In the genomic region with DNA sequence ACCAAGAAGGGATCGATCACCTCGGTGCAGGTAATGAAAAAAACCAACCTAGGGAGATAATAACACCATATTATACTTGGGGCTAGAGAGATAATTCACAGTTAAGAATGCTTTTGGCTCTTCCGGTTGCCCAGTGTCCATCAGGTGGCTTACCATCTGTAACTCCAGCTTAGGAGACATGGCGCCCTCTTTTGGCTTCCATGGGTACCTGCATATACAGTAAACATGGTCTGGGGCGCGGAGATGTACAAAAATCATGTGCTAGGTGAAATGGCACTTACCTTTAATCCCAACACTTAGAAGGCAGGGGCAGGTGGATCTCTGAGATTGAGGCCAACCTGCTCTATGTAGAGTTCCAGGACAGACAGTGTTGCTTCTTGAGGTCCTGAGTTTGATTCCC, we compare ENCODE assay signal across 8 mouse cellular contexts. TPM values are rescaled to one million over a fixed set of nuclear protein-coding genes. Genes with fewer than 3 reads are reported as not detected.
DNase-seq lines count a peak whose midpoint lies in the region; ATAC-seq and TF ChIP-seq lines count a peak whose summit lies in the region.

No protein-coding gene starts in this region.

- H3K4me1 ChIP-seq in brown adipose tissue, adult 24 weeks (ENCODE audit: control insufficient read depth, insufficient read depth, insufficient read length, low read length) = 0 out of 2 replicates have a peak, but pooled peaks cover 3% of the 10 kb centered on the region
- H3K4me1 ChIP-seq in liver, adult 2 months (ENCODE audit: control insufficient read depth, insufficient read depth, low read length) = peaks cover 26% of the 10 kb centered on the region

- 62% methylated on average over 6 of the region's 6 CpGs for WGBS in liver, adult 2 months

- no peak for ATAC-seq in erythroid progenitor cell, adult 5-6 weeks (replicated peaks; ENCODE audit: low FRiP score, poor library complexity, severe bottlenecking)

- peak; percentile 52 for TF ChIP-seq CTCF in left cerebral cortex, adult 2 months (IDR thresholded peaks at IDR 0.05)
- peak; percentile 32; the same call in 1 of the 2 replicates for TF ChIP-seq CTCF in liver, adult 2 months (IDR thresholded peaks at IDR 0.05; ENCODE audit: low read depth, low read length)

- no peak overlapping the region for H3K27ac ChIP-seq in left cerebral cortex, adult 2 months
- H3K27ac ChIP-seq in brown adipose tissue, adult 24 weeks (replicated peaks; ENCODE audit: low read depth, low read length) = no peak overlapping the region
- H3K27ac ChIP-seq in liver, adult 2 months (replicated peaks; ENCODE audit: insufficient read depth, low read depth, low read length) = no peak overlapping the region

- H3K27me3 ChIP-seq in liver, adult 2 months (ENCODE audit: control insufficient read depth, insufficient read depth, low read length) = no peaks in the 10 kb centered on the region

- peaks cover 52% of the 10 kb centered on the region for H3K36me3 ChIP-seq in liver, adult 2 months (ENCODE audit: control insufficient read depth, insufficient read depth, low read length)

- no peak overlapping the region for H3K9ac ChIP-seq in liver, adult 2 months (ENCODE audit: low read depth, low read length)

- peak; percentile 14 to 34 for DNase-seq in adrenal gland, postnatal 36 days
- DNase-seq in adrenal gland, adult 8-10 months = no peak
- no peak for DNase-seq in left cerebral cortex, adult 2 months (ENCODE audit: extremely low spot score in 1 of 2, low spot score in 2 of 2)
- no peak for DNase-seq in left cerebral cortex, postnatal 10 days (ENCODE audit: extremely low spot score in 1 of 2, low spot score in 2 of 2)
- no peak for DNase-seq in liver, adult 2 months (ENCODE audit: extremely low read depth, low read depth, low spot score)
- DNase-seq in left cerebral cortex, postnatal 25 days (ENCODE audit: low spot score in 2 of 2) = no peak

- H3K79me2 ChIP-seq in liver, adult 2 months (ENCODE audit: control insufficient read depth, insufficient read depth, low read length) = peaks cover 15% of the 10 kb centered on the region

- no peak overlapping the region for H3K4me3 ChIP-seq in left cerebral cortex, adult 2 months
- H3K4me3 ChIP-seq in brown adipose tissue, adult 24 weeks (ENCODE audit: insufficient read depth, low read depth, low read length) = peak overlapping the region; percentile 16; the same call in 1 of the 2 replicates
- no peak overlapping the region for H3K4me3 ChIP-seq in liver, adult 2 months (ENCODE audit: insufficient read depth, low read depth, low read length)

- intact Hi-C loops in left cerebral cortex, adult 2 months (cut with DNase I) = no loop called here
- intact Hi-C loops in left cerebral cortex, postnatal 10 days (cut with DNase I) = no loop called here
- intact Hi-C loops in left cerebral cortex, postnatal 25 days (cut with DNase I) = no loop called here

- TF ChIP-seq POLR2A in liver, adult 2 months (IDR thresholded peaks at IDR 0.05; ENCODE audit: extremely low read depth, insufficient read depth, low read length) = no peak

RNA-seq across cellular contexts. Expression of gene Atp5b, which starts 3.3 kb away (rescaled TPM):
- total RNA-seq in adrenal gland, postnatal 36 days (2021) = 1,000 to 10,000 TPM; 2,942 to 3,172 TPM
- 1,000 to 10,000 TPM; 1,737 to 2,601 (median 2,176) TPM for total RNA-seq in adrenal gland, adult 8-10 months (2022)
- total RNA-seq in left cerebral cortex, adult 2 months (2021) = 1,000 to 10,000 TPM; 1,628 to 1,633 TPM
- 1,000 to 10,000 TPM; 1,572 to 1,686 TPM for total RNA-seq in left cerebral cortex, postnatal 10 days (2021)
- 9,036 and 9,352 TPM in 2 replicates for polyA plus RNA-seq in brown adipose tissue, adult 24 weeks (2012; ENCODE audit: insufficient read depth, insufficient read length, missing spikeins)
- 1,653 and 1,721 TPM in 2 replicates for total RNA-seq in liver, adult 2 months (2014; rRNA removed)
- polyA plus RNA-seq in liver, adult 2 months (2012; rRNA removed) = 2,471 and 2,841 TPM in 2 replicates
- total RNA-seq in left cerebral cortex, postnatal 25 days (2021) = 1,000 to 10,000 TPM; 1,709 to 1,721 TPM
- 755 and 881 TPM in 2 replicates for total RNA-seq in erythroid progenitor cell, adult 5-6 weeks (2015; ENCODE audit: low replicate concordance)
- total RNA-seq in erythroid progenitor cell, adult 5-6 weeks (2017; ENCODE audit: low replicate concordance) = 598 and 1,019 TPM in 2 replicates

RNA-seq across cellular contexts. Expression of gene Baz2a, which starts 5.0 kb away (rescaled TPM):
- 10 to 100 TPM; 43.6 to 50.3 TPM for total RNA-seq in adrenal gland, postnatal 36 days (2021)
- total RNA-seq in adrenal gland, adult 8-10 months (2022) = 10 to 100 TPM; 52.9 to 78.0 (median 62.7) TPM
- total RNA-seq in left cerebral cortex, adult 2 months (2021) = 10 to 100 TPM; 42.2 to 45.1 TPM
- 10 to 100 TPM; 29.5 to 31.3 TPM for total RNA-seq in left cerebral cortex, postnatal 10 days (2021)
- polyA plus RNA-seq in brown adipose tissue, adult 24 weeks (2012; ENCODE audit: insufficient read depth, insufficient read length, missing spikeins) = 15.1 and 16.0 TPM in 2 replicates
- total RNA-seq in liver, adult 2 months (2014; rRNA removed) = 6.6 and 9.1 TPM in 2 replicates
- 9.7 and 12.3 TPM in 2 replicates for polyA plus RNA-seq in liver, adult 2 months (2012; rRNA removed)
- total RNA-seq in left cerebral cortex, postnatal 25 days (2021) = 10 to 100 TPM; 34.3 to 38.4 TPM
- 89.4 and 109 TPM in 2 replicates for total RNA-seq in erythroid progenitor cell, adult 5-6 weeks (2015; ENCODE audit: low replicate concordance)
- total RNA-seq in erythroid progenitor cell, adult 5-6 weeks (2017; ENCODE audit: low replicate concordance) = 87.9 and 88.6 TPM in 2 replicates

RNA-seq across cellular contexts. Expression of gene Ptges3, which starts 27.6 kb away (rescaled TPM):
- 100 to 1,000 TPM; 182 to 237 TPM for total RNA-seq in adrenal gland, postnatal 36 days (2021)
- total RNA-seq in adrenal gland, adult 8-10 months (2022) = 100 to 1,000 TPM; 128 to 203 (median 146) TPM
- 100 to 1,000 TPM; 121 to 123 TPM for total RNA-seq in left cerebral cortex, adult 2 months (2021)
- 100 to 1,000 TPM; 149 to 156 TPM for total RNA-seq in left cerebral cortex, postnatal 10 days (2021)
- polyA plus RNA-seq in brown adipose tissue, adult 24 weeks (2012; ENCODE audit: insufficient read depth, insufficient read length, missing spikeins) = 107 and 147 TPM in 2 replicates
- total RNA-seq in liver, adult 2 months (2014; rRNA removed) = 90.4 and 97.3 TPM in 2 replicates
- polyA plus RNA-seq in liver, adult 2 months (2012; rRNA removed) = 24.8 and 30.9 TPM in 2 replicates
- total RNA-seq in left cerebral cortex, postnatal 25 days (2021) = 100 to 1,000 TPM; 127 to 132 TPM
- total RNA-seq in erythroid progenitor cell, adult 5-6 weeks (2015; ENCODE audit: low replicate concordance) = 84.0 and 85.9 TPM in 2 replicates
- total RNA-seq in erythroid progenitor cell, adult 5-6 weeks (2017; ENCODE audit: low replicate concordance) = 87.1 and 111 TPM in 2 replicates

RNA-seq across cellular contexts. Expression of gene Naca, which starts 51.0 kb away (rescaled TPM):
- 100 to 1,000 TPM; 638 to 655 TPM for total RNA-seq in adrenal gland, postnatal 36 days (2021)
- total RNA-seq in adrenal gland, adult 8-10 months (2022) = 100 to 1,000 TPM; 560 to 666 (median 578) TPM
- total RNA-seq in left cerebral cortex, adult 2 months (2021) = 100 to 1,000 TPM; 310 to 314 TPM
- total RNA-seq in left cerebral cortex, postnatal 10 days (2021) = 100 to 1,000 TPM; 351 to 355 TPM
- polyA plus RNA-seq in brown adipose tissue, adult 24 weeks (2012; ENCODE audit: insufficient read depth, insufficient read length, missing spikeins) = 592 and 593 TPM in 2 replicates
- total RNA-seq in liver, adult 2 months (2014; rRNA removed) = 353 and 448 TPM in 2 replicates
- 170 and 182 TPM in 2 replicates for polyA plus RNA-seq in liver, adult 2 months (2012; rRNA removed)
- 100 to 1,000 TPM; 308 to 327 TPM for total RNA-seq in left cerebral cortex, postnatal 25 days (2021)
- total RNA-seq in erythroid progenitor cell, adult 5-6 weeks (2015; ENCODE audit: low replicate concordance) = 228 and 341 TPM in 2 replicates
- 391 and 449 TPM in 2 replicates for total RNA-seq in erythroid progenitor cell, adult 5-6 weeks (2017; ENCODE audit: low replicate concordance)

Comparison
In these comparisons a context has a peak if more than half of its experiments do, and no peak if none do; other contexts are left out.
1. DNase-seq: peak in adrenal gland, postnatal 36 days (2 of 2); none in adrenal gland, adult 8-10 months (single experiment), left cerebral cortex, adult 2 months (0 of 2), left cerebral cortex, postnatal 10 days (0 of 2), liver, adult 2 months (single experiment) and left cerebral cortex, postnatal 25 days (0 of 2).